Mouse (Mus musculus): Measurements from ENCODE around the gene Ift20.

Ift20 gene

DNA sequence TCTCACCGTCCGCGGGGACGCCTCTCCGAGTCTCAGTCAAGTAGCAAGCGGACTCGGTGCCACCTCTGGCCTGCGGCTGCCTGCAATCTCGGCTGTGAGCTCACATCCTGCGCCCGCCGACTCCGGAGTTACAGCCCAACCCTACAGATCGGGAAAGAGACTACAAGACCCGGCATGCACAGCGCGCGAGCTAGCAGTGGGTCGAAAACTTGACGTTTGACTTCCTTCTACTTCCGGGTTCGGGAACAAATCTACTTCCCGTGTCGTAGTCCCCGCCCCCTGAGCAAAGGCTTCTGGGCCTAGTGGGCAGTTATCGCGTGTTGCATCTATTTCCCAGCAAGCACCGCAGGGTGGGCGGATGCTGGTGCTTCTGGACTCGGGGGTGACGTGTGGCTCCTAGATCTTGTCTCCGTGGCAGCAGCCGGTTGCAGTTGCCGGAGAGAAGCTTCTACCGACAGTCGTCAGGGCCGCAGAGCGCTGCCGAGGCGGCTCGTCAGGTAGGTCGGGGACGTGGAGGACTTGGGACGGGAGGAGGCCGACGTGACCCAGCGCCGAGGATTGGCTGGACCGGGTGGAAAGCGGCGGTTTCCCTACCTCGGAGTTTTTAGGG lies at the start of gene Ift20, which contains the start of gene Tnfaip1:
Gene Ift20, plus strand, starts transcription at position 282 of the 610 bp plus-strand sequence.
Gene Tnfaip1, minus strand, starts transcription at position 253 of the 610 bp plus-strand sequence.
- DNase-seq (ENCODE audit: extremely low spot score): peak; percentile 96

DNA sequence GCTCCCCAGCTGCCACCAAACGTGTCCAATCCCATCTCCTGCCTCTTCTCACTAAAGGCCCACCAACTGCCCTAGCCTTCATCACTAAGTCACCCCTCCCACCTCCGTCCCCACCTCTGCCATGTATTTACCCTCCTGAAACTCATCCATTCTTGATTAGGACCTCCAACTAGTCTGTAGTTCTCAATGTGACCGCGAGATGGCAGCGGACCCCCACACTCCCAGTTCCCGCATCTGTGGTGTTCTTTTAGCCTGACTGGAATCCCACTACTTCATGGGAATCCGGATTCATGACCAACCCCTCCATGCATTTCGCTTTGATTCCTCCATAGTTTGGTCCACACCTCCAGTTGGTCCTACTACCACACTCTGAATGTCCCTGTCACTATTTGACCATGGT lies 48.0 kb upstream of the Ift20 start:
- DNase-seq (ENCODE audit: extremely low spot score): peak; percentile 83

- peak; percentile 70 for DNase-seq (ENCODE audit: extremely low spot score)
Observed at GRCm38 (mm10) chr11:78490781-78491241, 45.4 kb upstream of the Ift20 start.

- peak; percentile 64 for DNase-seq (ENCODE audit: extremely low spot score)
Observed at GRCm38 (mm10) chr11:78495904-78496303, 40.3 kb upstream of the Ift20 start.

DNA sequence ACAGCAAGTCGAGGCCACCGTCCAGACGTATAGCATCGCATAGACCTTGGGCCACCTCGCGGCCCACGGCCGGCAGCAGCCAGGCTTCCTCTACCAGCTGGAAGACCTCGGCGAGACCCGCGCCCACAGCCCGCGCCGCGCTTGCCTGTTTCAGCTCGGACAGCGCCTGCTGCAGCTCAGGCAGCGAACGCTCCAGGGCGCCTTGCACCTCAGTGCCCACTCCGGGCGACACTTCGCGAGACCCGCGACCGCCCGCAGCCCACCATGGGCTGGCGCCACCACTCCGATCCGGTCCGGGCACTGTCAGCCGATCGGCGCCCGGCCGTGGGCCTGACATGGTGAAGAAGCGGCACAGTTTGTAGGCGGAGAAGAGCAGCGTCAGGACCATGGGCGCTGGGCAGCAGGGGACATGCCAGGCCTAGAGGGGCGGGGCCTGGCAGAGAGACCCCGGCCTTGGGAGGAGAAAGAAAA lies 39.1 kb upstream of the Ift20 start:
- no peak for DNase-seq (ENCODE audit: extremely low spot score)

- peak; percentile 97 for DNase-seq (ENCODE audit: extremely low spot score)
Observed at GRCm38 (mm10) chr11:78497544-78498522, 38.3 kb upstream of the Ift20 start, which contains the start of gene Sarm1. Sarm1 (minus strand) TSS chr11:78497754.

- DNase-seq (ENCODE audit: extremely low spot score): no peak
Observed at GRCm38 (mm10) chr11:78499004-78499403, 37.2 kb upstream of the Ift20 start, which contains the start of gene Vtn. Vtn (plus strand) TSS chr11:78499091.

DNA sequence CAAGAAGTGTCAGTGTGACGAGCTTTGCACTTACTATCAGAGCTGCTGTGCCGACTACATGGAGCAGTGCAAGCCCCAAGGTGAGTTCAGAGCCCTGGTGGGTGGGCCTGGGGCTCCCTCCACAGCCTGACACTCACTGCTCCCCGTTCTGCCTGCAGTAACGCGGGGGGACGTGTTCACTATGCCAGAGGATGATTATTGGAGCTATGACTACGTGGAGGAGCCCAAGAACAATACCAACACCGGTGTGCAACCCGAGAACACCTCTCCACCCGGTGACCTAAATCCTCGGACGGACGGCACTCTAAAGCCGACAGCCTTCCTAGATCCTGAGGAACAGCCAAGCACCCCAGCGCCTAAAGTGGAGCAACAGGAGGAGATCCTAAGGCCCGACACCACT lies 36.6 kb upstream of the Ift20 start:
- DNase-seq (ENCODE audit: extremely low spot score): no peak

DNA sequence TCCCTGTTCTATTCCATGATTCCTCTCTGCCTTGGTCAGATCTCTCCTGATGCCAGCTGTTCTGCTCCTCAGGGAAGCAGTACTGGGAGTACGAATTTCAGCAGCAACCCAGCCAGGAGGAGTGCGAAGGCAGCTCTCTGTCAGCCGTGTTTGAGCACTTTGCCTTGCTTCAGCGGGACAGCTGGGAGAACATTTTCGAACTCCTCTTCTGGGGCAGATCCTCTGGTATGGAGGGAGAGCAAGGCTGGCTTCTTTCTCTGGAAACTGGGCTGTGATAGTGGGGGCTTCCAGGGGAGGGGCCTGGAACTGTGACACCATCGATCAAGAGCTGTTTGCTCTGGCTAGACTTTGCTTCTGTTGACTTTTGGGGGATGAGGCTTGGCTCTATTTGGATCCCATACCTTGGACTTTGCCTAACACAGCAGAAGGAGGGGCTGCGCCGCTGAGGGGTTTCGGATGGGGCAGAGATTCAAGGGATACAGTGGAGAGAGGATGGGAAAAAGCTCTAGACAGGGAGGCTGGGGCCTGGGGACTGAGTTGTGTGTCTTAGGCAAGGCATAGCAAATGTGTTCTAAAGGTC lies 35.4 kb upstream of the Ift20 start:
- DNase-seq (ENCODE audit: extremely low spot score): no peak

DNA sequence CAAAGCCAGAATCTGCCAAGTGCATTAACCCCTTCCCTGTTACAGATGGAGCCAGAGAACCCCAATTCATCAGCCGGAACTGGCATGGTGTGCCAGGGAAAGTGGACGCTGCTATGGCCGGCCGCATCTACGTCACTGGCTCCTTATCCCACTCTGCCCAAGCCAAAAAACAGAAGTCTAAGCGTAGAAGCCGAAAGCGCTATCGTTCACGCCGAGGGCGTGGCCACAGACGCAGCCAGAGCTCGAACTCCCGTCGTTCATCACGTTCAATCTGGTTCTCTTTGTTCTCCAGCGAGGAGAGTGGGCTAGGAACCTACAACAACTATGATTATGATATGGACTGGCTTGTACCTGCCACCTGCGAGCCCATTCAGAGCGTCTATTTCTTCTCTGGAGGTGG lies 34.6 kb upstream of the Ift20 start:
- no peak for DNase-seq (ENCODE audit: extremely low spot score)

GRCm38 (mm10) chr11:78502909-78503650 lies 33.1 kb upstream of the Ift20 start, which contains the start of gene Sebox:
Sebox (plus strand) TSS chr11:78503447.
- no peak for DNase-seq (ENCODE audit: extremely low spot score)

DNA sequence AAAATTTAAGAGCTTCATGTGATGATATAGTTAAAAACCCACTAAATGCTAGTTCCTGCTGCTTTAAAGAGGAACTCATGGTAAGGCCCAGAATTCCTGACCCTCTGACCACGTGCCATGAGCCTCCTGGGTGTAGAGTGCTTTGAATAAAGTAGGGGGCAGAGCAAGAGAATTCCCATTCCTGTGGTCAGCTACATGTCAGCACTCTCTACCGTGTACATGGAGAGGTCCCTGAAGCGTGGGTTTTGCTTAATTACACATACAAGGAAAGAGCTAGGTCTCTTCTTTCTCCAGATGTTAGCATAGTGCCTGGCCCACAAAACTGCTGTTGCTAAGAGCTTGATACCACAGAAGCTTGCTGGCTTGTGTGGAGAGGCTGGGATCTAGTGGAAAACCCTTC lies 30.7 kb upstream of the Ift20 start:
- no peak for DNase-seq (ENCODE audit: extremely low spot score)

- no peak for DNase-seq (ENCODE audit: extremely low spot score)
Observed at GRCm38 (mm10) chr11:78509148-78509547, 27.0 kb upstream of the Ift20 start.

DNA sequence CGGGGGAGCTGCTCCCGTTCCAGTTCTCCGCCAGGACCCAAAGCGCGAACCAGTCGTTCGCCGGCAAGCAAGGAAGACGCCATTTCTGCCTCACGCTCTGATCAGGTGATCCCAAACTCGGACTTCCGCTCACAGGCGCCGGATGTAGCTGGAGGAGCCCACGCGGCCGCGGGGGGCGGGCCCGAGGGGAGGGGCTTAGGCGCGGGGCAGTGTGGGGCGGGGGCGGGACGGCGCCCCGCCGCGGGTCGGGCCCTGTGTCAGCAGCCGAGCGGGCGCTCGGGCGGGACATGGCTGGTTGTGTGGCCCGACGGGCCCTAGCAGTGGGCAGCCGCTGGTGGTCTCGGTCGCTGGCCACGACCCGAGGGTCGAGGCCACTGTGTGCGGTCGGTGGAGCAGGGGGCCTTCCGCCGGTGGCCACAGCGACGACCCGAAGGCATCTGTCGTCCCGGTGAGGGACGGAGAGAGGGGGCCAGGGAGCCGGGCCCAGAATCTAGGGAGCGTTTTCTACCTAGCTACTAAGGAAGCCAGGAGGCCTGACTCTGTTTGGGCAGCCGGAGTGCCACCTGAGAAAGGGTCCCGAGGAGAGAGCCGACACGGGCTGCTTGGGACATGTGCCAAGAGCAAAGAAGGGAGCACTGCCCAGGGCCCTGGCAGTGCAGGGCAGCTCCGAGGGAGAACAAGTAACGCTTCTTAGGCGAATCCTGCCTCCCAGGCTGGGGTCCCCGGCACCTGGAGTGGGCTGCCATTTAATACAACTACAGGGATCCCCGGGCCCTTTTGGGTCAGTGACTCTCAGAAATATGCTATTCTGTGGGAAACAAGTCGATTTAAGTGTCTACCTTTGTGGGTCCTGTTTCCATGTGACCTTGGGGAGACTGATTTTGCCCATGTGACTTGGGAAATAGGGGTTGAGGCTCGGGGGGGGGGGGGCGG lies 23.9 kb upstream of the Ift20 start, which contains the start of the genes Tmem199 and Poldip2:
Gene Tmem199, minus strand, starts transcription at position 148 of the 933 bp plus-strand sequence.
Gene Poldip2, plus strand, starts transcription at position 169 of the 933 bp plus-strand sequence.
- DNase-seq (ENCODE audit: extremely low spot score): peak; percentile 92

- DNase-seq (ENCODE audit: extremely low spot score): no peak
Observed at GRCm38 (mm10) chr11:78513106-78513790, 22.9 kb upstream of the Ift20 start.

- no peak for DNase-seq (ENCODE audit: extremely low spot score)
Observed at GRCm38 (mm10) chr11:78515549-78516325, 20.4 kb upstream of the Ift20 start.

GRCm38 (mm10) chr11:78518931-78519330 lies 17.2 kb upstream of the Ift20 start:
- no peak for DNase-seq (ENCODE audit: extremely low spot score)

GRCm38 (mm10) chr11:78521880-78522279 lies 14.3 kb upstream of the Ift20 start:
- no peak for DNase-seq (ENCODE audit: extremely low spot score)
